Mouse (Mus musculus) thymus, adult 18-20 months (tissue): ENCODE results near the gene Cmas.

ENCODE experiments used
- DNase-seq, 2 experiments: peaks; one replicate each; pipeline ENCODE4 v3.0.0; 2022; ENCODE audit warnings: mixed read lengths in 2 of 2

Cmas gene

GRCm38 (mm10) chr6:142756507-142757333 is at the start of gene Cmas:
Cmas (plus strand) TSS chr6:142756686.
- peak; percentile 85 to 86 for DNase-seq

- DNase-seq: no peak
These were observed 49.8 kb upstream of the Cmas start for GRCm38 (mm10) chr6:142706688-142707087.

GRCm38 (mm10) chr6:142708369-142708768 is 48.1 kb upstream of the Cmas start:
- DNase-seq: no peak

GRCm38 (mm10) chr6:142710690-142711089 is 45.8 kb upstream of the Cmas start:
- DNase-seq: no peak

GRCm38 (mm10) chr6:142711106-142711505 is 45.4 kb upstream of the Cmas start:
- DNase-seq: no peak

GRCm38 (mm10) chr6:142715026-142715425 is 41.5 kb upstream of the Cmas start:
- DNase-seq: no peak

GRCm38 (mm10) chr6:142717186-142717585 is 39.3 kb upstream of the Cmas start:
- no peak for DNase-seq

- DNase-seq: no peak
These were observed 38.3 kb upstream of the Cmas start for GRCm38 (mm10) chr6:142718167-142718566.

GRCm38 (mm10) chr6:142720641-142721040 is 35.8 kb upstream of the Cmas start:
- DNase-seq: no peak

GRCm38 (mm10) chr6:142721731-142722130 is 34.8 kb upstream of the Cmas start:
- no peak for DNase-seq

GRCm38 (mm10) chr6:142726032-142726431 is 30.5 kb upstream of the Cmas start:
- no peak for DNase-seq

- no peak for DNase-seq
These were observed 23.8 kb upstream of the Cmas start for GRCm38 (mm10) chr6:142732567-142733290.

- no peak for DNase-seq
These were observed 21.0 kb upstream of the Cmas start for GRCm38 (mm10) chr6:142735302-142736005.

- DNase-seq: no peak
These were observed 18.3 kb upstream of the Cmas start for GRCm38 (mm10) chr6:142738225-142738624.

- DNase-seq: no peak
These were observed 17.8 kb upstream of the Cmas start for GRCm38 (mm10) chr6:142738637-142739036.

GRCm38 (mm10) chr6:142741763-142742162 is 14.7 kb upstream of the Cmas start:
- no peak for DNase-seq

GRCm38 (mm10) chr6:142743193-142743592 is 13.3 kb upstream of the Cmas start:
- no peak for DNase-seq

- no peak for DNase-seq
These were observed 11.0 kb upstream of the Cmas start for GRCm38 (mm10) chr6:142745484-142745883.

GRCm38 (mm10) chr6:142746765-142747164 is 9.7 kb upstream of the Cmas start:
- no peak for DNase-seq

GRCm38 (mm10) chr6:142747165-142747564 is 9.3 kb upstream of the Cmas start:
- no peak for DNase-seq

- no peak for DNase-seq
These were observed 8.3 kb upstream of the Cmas start for GRCm38 (mm10) chr6:142748057-142748708.

- DNase-seq: no peak
These were observed 5.1 kb upstream of the Cmas start for GRCm38 (mm10) chr6:142751365-142751764.
